Comparison of ENCODE assay signal across 17 mouse cellular contexts in genomic region chr8:10927187-10927586, GRCm38 (mm10).
DNase-seq lines count a peak whose midpoint lies in the region; ATAC-seq lines count a peak whose summit lies in the region.
"Had no signal": no experiment of that assay in that cellular context is flagged by ENCODE, and none has a peak within 500 bp of the region (broad histone marks: within the 10 kb centered on the region; RNA-seq: fewer than 3 reads in every experiment).

No protein-coding gene starts in this region.

- no peak overlapping the region for H3K4me2 ChIP-seq in forebrain, embryonic 14.5 days (ENCODE audit: low read length)
- no peak overlapping the region for H3K4me2 ChIP-seq in kidney, embryonic 15.5 days
- no peak overlapping the region for H3K4me2 ChIP-seq in limb, embryonic 12.5 days
- H3K4me2 ChIP-seq: heart, embryonic 11.5 days; liver, embryonic 13.5 days; lung, embryonic 14.5 days had no signal

- H3K9ac ChIP-seq in forebrain, embryonic 14.5 days (ENCODE audit: low read length), result no peak overlapping the region
- no peak overlapping the region for H3K9ac ChIP-seq in kidney, embryonic 15.5 days
- no peak overlapping the region for H3K9ac ChIP-seq in limb, embryonic 12.5 days (replicated peaks)
- H3K9ac ChIP-seq: liver, embryonic 13.5 days; lung, embryonic 14.5 days had no signal

- peak overlapping the region; percentile 91 for H3K27ac ChIP-seq in forebrain, embryonic 10.5 days
- H3K27ac ChIP-seq in forebrain, embryonic 14.5 days (ENCODE audit: low read depth, low read length), result no peak overlapping the region
- H3K27ac ChIP-seq in kidney, embryonic 15.5 days, result peak overlapping the region; percentile 95
- peak overlapping the region; percentile 98 for H3K27ac ChIP-seq in limb, embryonic 12.5 days

- DNase-seq in forebrain, embryonic 10.5 days (ENCODE audit: extremely low spot score, low spot score), result no peak
- no peak for DNase-seq in forebrain, embryonic 14.5 days (ENCODE audit: low spot score)
- no peak for DNase-seq in kidney, postnatal 36 days
- peak; percentile 90 for DNase-seq in adipocyte (ENCODE audit: low spot score)
- no peak for DNase-seq in urinary bladder, postnatal 14 days (ENCODE audit: low spot score)
- DNase-seq: adrenal gland, adult 8-10 months; cerebellum, adult 9-11 months; kidney, adult 11 months; layer of hippocampus, postnatal 36 days; liver, embryonic 13.5 days; lung, embryonic 14.5 days; lung, postnatal 36 days; thymus, adult 18-20 months had no signal

- WGBS in forebrain, embryonic 10.5 days, result 57% methylated on average over 3 of the region's 3 CpGs
- 59% methylated on average over 3 of the region's 3 CpGs for WGBS in forebrain, embryonic 14.5 days
- 57% methylated on average over 3 of the region's 3 CpGs for WGBS in kidney, embryonic 15.5 days
- 63% methylated on average over 3 of the region's 3 CpGs for WGBS in limb, embryonic 12.5 days

- peaks cover 68% of the 10 kb centered on the region for H3K4me1 ChIP-seq in forebrain, embryonic 10.5 days
- peaks cover 54% of the 10 kb centered on the region for H3K4me1 ChIP-seq in forebrain, embryonic 14.5 days (ENCODE audit: control insufficient read depth, insufficient read depth, low read length)
- H3K4me1 ChIP-seq in kidney, embryonic 15.5 days, result peaks cover 67% of the 10 kb centered on the region
- peaks cover 64% of the 10 kb centered on the region for H3K4me1 ChIP-seq in limb, embryonic 12.5 days (replicated peaks)

- H3K9me3 ChIP-seq in forebrain, embryonic 10.5 days, result no peaks in the 10 kb centered on the region
- no peaks in the 10 kb centered on the region for H3K9me3 ChIP-seq in forebrain, embryonic 14.5 days (replicated peaks; ENCODE audit: control insufficient read depth, low read length)
- H3K9me3 ChIP-seq in kidney, embryonic 15.5 days (replicated peaks), result no peaks in the 10 kb centered on the region
- no peaks in the 10 kb centered on the region for H3K9me3 ChIP-seq in limb, embryonic 12.5 days
- H3K9me3 ChIP-seq: limb, embryonic 13.5 days; liver, embryonic 13.5 days had no signal

- peaks cover 76% of the 10 kb centered on the region for H3K27me3 ChIP-seq in forebrain, embryonic 10.5 days (ENCODE audit: poor library complexity, severe bottlenecking)
- H3K27me3 ChIP-seq in forebrain, embryonic 14.5 days (replicated peaks; ENCODE audit: control insufficient read depth, insufficient read depth, low read length), result no peaks in the 10 kb centered on the region
- H3K27me3 ChIP-seq in kidney, embryonic 15.5 days, result peaks cover 27% of the 10 kb centered on the region
- H3K27me3 ChIP-seq in limb, embryonic 12.5 days, result no peaks in the 10 kb centered on the region; the same call in 1 of the 2 replicates

- no peak overlapping the region for H3K4me3 ChIP-seq in forebrain, embryonic 10.5 days
- no peak overlapping the region for H3K4me3 ChIP-seq in forebrain, embryonic 14.5 days (ENCODE audit: low read depth, low read length)
- no peak overlapping the region for H3K4me3 ChIP-seq in kidney, embryonic 15.5 days (replicated peaks)
- H3K4me3 ChIP-seq in limb, embryonic 12.5 days (replicated peaks), result no peak overlapping the region
- H3K4me3 ChIP-seq: limb, embryonic 13.5 days; liver, embryonic 13.5 days had no signal

- no peaks in the 10 kb centered on the region for H3K36me3 ChIP-seq in forebrain, embryonic 10.5 days (replicated peaks)
- H3K36me3 ChIP-seq in forebrain, embryonic 14.5 days (ENCODE audit: control insufficient read depth, insufficient read depth, low read length), result no peaks in the 10 kb centered on the region
- no peaks in the 10 kb centered on the region for H3K36me3 ChIP-seq in kidney, embryonic 15.5 days
- H3K36me3 ChIP-seq in limb, embryonic 12.5 days, result no peaks in the 10 kb centered on the region
- H3K36me3 ChIP-seq: limb, embryonic 13.5 days; liver, embryonic 13.5 days had no signal

- ATAC-seq in forebrain, embryonic 14.5 days, result no peak
- no peak for ATAC-seq in kidney, embryonic 15.5 days (replicated peaks; ENCODE audit: low FRiP score)
- ATAC-seq in limb, embryonic 12.5 days (ENCODE audit: insufficient number of reproducible peaks, insufficient read depth, low FRiP score, low TSS enrichment, low read depth), result no peak
